Mouse (Mus musculus) T-cell, adult 2 months (primary cell): ENCODE results near the gene Clpp.

Experiments
- DNase-seq: peaks from one replicate; pipeline ENCODE4 v3.0.0; 2022; ENCODE audit warnings: low spot score

Clpp gene

GRCm38 (mm10) chr17:57030931-57031660 is 41.0 kb downstream of the Clpp start, which contains the start of gene Khsrp:
Khsrp (minus strand) TSS chr17:57031522.
- DNase-seq, result peak; percentile 39

- peak; percentile 100 for DNase-seq
These were observed 41.7 kb downstream of the Clpp start for GRCm38 (mm10) chr17:57031661-57032420.

- no peak for DNase-seq
These were observed 42.7 kb downstream of the Clpp start for GRCm38 (mm10) chr17:57032854-57033253.

GRCm38 (mm10) chr17:57038978-57039377 is 48.9 kb downstream of the Clpp start:
- DNase-seq, result no peak

- DNase-seq, result no peak
These were observed 51.4 kb downstream of the Clpp start, which contains the start of gene Slc25a41 for GRCm38 (mm10) chr17:57041554-57041953. Slc25a41 (minus strand) TSS chr17:57041654.
